Mouse (Mus musculus) embryonic fibroblast, embryonic 13.5 days (primary cell): ENCODE results near the gene Hyal6.

ENCODE experiments used
- CTCF ChIP-seq: IDR thresholded peaks from 2 replicates; pipeline ENCODE4 v1.5.1; 2011; ENCODE audit warnings: mild to moderate bottlenecking, control low read depth, low read length, moderate library complexity, borderline replicate concordance; ENCODE audit not compliant: insufficient read depth
- POLR2A ChIP-seq: IDR thresholded peaks from 2 replicates; pipeline ENCODE4 v1.6.1; 2011; ENCODE audit warnings: low read depth, mild to moderate bottlenecking, control low read depth, low read length, moderate library complexity

DNA sequence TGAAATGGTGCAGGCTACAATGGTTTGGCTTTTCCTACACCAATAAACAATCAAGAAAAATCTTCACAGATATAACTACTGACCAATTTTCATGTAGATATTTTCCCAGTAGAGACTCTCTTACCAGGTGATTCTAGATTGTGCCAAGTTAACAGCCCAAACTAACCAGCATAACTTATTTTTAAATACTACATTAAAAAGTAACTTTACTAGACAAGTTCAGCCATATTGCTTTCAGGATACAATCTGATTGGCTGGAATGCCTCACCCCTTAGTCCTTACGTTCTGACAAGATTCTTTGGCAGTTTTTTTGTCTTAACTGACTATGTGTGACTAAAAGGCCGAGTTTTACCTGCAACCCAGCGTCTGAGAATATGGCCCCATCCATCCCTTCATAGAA lies at the start of gene Hyal6:
- TF ChIP-seq CTCF: no peak
- no peak for TF ChIP-seq POLR2A
